Mouse (Mus musculus) layer of hippocampus, postnatal 10 days (tissue): ENCODE results near the gene Trp63. TPM values are rescaled to one million over a fixed set of nuclear protein-coding genes. Genes with fewer than 3 reads are reported as not detected.

Source experiments
- DNase-seq, 2 experiments: peaks; one replicate each; pipeline ENCODE4 v3.0.0; 2021; ENCODE audit warnings: low spot score in 2 of 2
- total RNA-seq, 2 experiments: library from RNA; stranded (reverse); gene quantifications; 2 replicates each; pipeline ENCODE4 v1.2.3; 2021

The Trp63 gene
- total RNA-seq, 2 experiments from 2014 or later: 1.5 to 1.7 TPM

- DNase-seq: no peak
Measured at GRCm38 (mm10) chr16:25777501-25777900, 93.9 kb downstream of the Trp63 start.

- no peak for DNase-seq
Measured at GRCm38 (mm10) chr16:25779964-25780363, 96.4 kb downstream of the Trp63 start.

GRCm38 (mm10) chr16:25784246-25784645, 100.7 kb downstream of the Trp63 start:
- DNase-seq: no peak

- no peak for DNase-seq
Measured at GRCm38 (mm10) chr16:25786457-25786856, 102.9 kb downstream of the Trp63 start.

- DNase-seq: no peak
Measured at GRCm38 (mm10) chr16:25792640-25793266, 109.2 kb downstream of the Trp63 start.

- DNase-seq: no peak
Measured at GRCm38 (mm10) chr16:25797732-25798294, 114.2 kb downstream of the Trp63 start.

GRCm38 (mm10) chr16:25799618-25800017, 116.1 kb downstream of the Trp63 start:
- no peak for DNase-seq

GRCm38 (mm10) chr16:25804955-25805354, 121.4 kb downstream of the Trp63 start:
- DNase-seq: no peak

GRCm38 (mm10) chr16:25807116-25807515, 123.6 kb downstream of the Trp63 start:
- DNase-seq: no peak

GRCm38 (mm10) chr16:25817753-25818624, 134.4 kb downstream of the Trp63 start:
- DNase-seq: no peak

GRCm38 (mm10) chr16:25826016-25826415, 142.5 kb downstream of the Trp63 start:
- no peak for DNase-seq

GRCm38 (mm10) chr16:25832576-25832975, 149.0 kb downstream of the Trp63 start:
- DNase-seq: no peak

- no peak for DNase-seq
Measured at GRCm38 (mm10) chr16:25835301-25835700, 151.7 kb downstream of the Trp63 start.

- no peak for DNase-seq
Measured at GRCm38 (mm10) chr16:25835723-25836122, 152.2 kb downstream of the Trp63 start.

- no peak for DNase-seq
Measured at GRCm38 (mm10) chr16:25842996-25843395, 159.4 kb downstream of the Trp63 start.

- DNase-seq: no peak
Measured at GRCm38 (mm10) chr16:25843625-25844024, 160.1 kb downstream of the Trp63 start.

- no peak for DNase-seq
Measured at GRCm38 (mm10) chr16:25846611-25847010, 163.0 kb downstream of the Trp63 start.

- no peak for DNase-seq
Measured at GRCm38 (mm10) chr16:25848474-25848873, 164.9 kb downstream of the Trp63 start.

- no peak for DNase-seq
Measured at GRCm38 (mm10) chr16:25849593-25850464, 166.3 kb downstream of the Trp63 start.

- no peak for DNase-seq
Measured at GRCm38 (mm10) chr16:25860731-25861505, 177.4 kb downstream of the Trp63 start.
